Mouse (Mus musculus) heart, adult 2 months (tissue): ENCODE measurements around the gene Patz1. TPM values are rescaled to one million over a fixed set of nuclear protein-coding genes. Genes with fewer than 3 reads are reported as not detected.

Experiments
- DNase-seq, 2 experiments: peaks; one replicate each; pipeline ENCODE4 v3.0.0; 2021
- H3K27ac ChIP-seq: fragments of 200-600 bp; 2 replicates; pipeline ENCODE4 v1.8.1; 2022
- H3K27me3 ChIP-seq: fragments of 200-500 bp; 2 replicates; pipeline ENCODE4 v1.6.1; 2012; ENCODE audit warnings: mild to moderate bottlenecking, low read length, inconsistent platforms, mixed read lengths; ENCODE audit not compliant: control insufficient read depth, insufficient read depth
- H3K36me3 ChIP-seq: fragments of 200-500 bp; 2 replicates; pipeline ENCODE4 v1.6.1; 2012; ENCODE audit warnings: low read length, inconsistent platforms; ENCODE audit not compliant: control insufficient read depth, insufficient read depth
- H3K4me1 ChIP-seq: fragments of 200-500 bp; 2 replicates; pipeline ENCODE4 v1.6.1; 2011; ENCODE audit warnings: low read length; ENCODE audit not compliant: control insufficient read depth, insufficient read depth
- H3K4me3 ChIP-seq: fragments of 200-600 bp; 2 replicates; pipeline ENCODE4 v1.8.1; 2022
- H3K79me2 ChIP-seq: fragments of 200-500 bp; replicated peaks from 2 replicates; pipeline ENCODE4 v1.6.1; 2012; ENCODE audit warnings: mild to moderate bottlenecking, inconsistent platforms, low read length, moderate library complexity, mixed read lengths; ENCODE audit not compliant: control insufficient read depth, insufficient read depth
- H3K9ac ChIP-seq: fragments of 200-500 bp; 2 replicates; pipeline ENCODE4 v1.6.1; 2012; ENCODE audit warnings: low read depth, mild to moderate bottlenecking, control low read depth, inconsistent platforms, low read length, mixed read lengths
- CTCF ChIP-seq: fragments of 200-600 bp; IDR thresholded peaks from 2 replicates; pipeline ENCODE4 v1.8.1; 2022; ENCODE audit warnings: antibody characterized with exemption, mild to moderate bottlenecking, moderate library complexity
- EP300 ChIP-seq: fragments of 200-500 bp; IDR thresholded peaks from 2 replicates; pipeline ENCODE4 v1.6.1; 2011; ENCODE audit warnings: low read depth, low read length, control low read depth; ENCODE audit not compliant: insufficient read depth
- POLR2A ChIP-seq: fragments of 200-500 bp; IDR thresholded peaks from 2 replicates; pipeline ENCODE4 v1.6.1; 2011; ENCODE audit warnings: mild to moderate bottlenecking, low read depth, low read length, control low read depth; ENCODE audit not compliant: insufficient read depth
- WGBS: fragments of 180-500 bp; shearing (Covaris S2); methylation state at CpG from one replicate; pipeline ENCODE4 v1.1.7; 2018; 5-methylcytosine and 5-hydroxymethylcytosine counted together
- intact Hi-C: fragments of 180-260 bp; cut with DNase I; formaldehyde crosslinking; loops from one replicate; pipeline ENCODE4 v1.15.1; 2025
- polyA plus RNA-seq: library from polyadenylated mRNA; depleted of rRNA; stranded (reverse); fragments of >200 nt; gene quantifications from 2 replicates; pipeline ENCODE4 v1.2.3, GENCODE M21; 2012
- total RNA-seq, 2 experiments: library from RNA; stranded (reverse); gene quantifications; 2 replicates each; pipeline ENCODE4 v1.2.3; 2021

The Patz1 gene
- total and polyA plus RNA-seq, 3 experiments = 16.3 to 30.8 (median 19.4) TPM

DNA sequence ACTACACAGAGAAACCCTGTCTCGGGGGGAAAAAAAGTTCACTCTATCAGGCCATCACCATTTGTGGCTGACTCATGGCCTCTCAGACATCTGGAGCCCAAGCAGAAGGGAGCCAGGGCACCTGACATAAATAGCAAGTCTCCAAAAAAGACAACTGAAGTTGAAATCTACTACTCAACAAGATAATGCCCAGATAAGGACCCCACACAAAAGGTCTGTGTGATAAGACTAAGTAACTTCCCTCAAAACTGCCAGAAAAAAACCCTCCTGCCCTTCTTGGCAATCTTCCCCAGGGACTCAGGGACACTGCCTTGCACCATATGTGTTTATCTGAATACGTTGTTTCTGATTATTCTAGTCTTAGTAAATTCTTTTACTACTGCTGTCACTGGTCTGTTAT, 8.9 kb upstream of the Patz1 start:
- no peak overlapping the region for H3K27ac ChIP-seq
- H3K36me3 ChIP-seq = no peaks in the 10 kb centered on the region
- H3K79me2 ChIP-seq = no peaks in the 10 kb centered on the region
- H3K9ac ChIP-seq = no peak overlapping the region
- no peaks in the 10 kb centered on the region for H3K27me3 ChIP-seq
- DNase-seq = peak in 1 of 2 experiments; percentile 2
- H3K4me3 ChIP-seq = no peak overlapping the region
- no peaks in the 10 kb centered on the region for H3K4me1 ChIP-seq
- intact Hi-C loops = no loop called here
- WGBS = 45% methylated on average over 2 of the region's 2 CpGs
- TF ChIP-seq EP300 (no peak), POLR2A (no peak), CTCF (no peak)

DNA sequence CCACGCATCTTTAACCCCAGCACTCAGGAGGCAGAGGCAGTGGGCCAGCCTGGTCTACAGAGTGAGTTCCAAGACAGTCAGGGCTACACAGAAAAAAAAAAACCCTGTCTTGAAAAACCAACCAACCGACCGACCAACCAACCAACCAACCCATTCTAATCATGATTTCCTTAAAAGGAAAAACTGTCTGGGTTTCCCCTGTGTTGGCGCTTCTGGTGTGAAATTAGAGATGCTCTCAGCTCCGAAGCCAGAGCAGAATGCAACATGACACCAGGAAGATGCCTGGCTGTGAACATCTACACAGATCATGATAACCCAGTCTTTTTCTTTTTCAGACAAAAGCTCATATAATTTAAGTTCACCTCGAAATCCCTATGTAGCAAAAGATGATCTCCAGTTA, 5.8 kb upstream of the Patz1 start:
- Histone ChIP-seq H3K27me3 (no peaks in the 10 kb centered on the region), H3K9ac (no peak overlapping the region), H3K36me3 (no peaks in the 10 kb centered on the region), H3K4me1 (no peaks in the 10 kb centered on the region), H3K79me2 (no peaks in the 10 kb centered on the region), H3K27ac (no peak overlapping the region), H3K4me3 (no peak overlapping the region)
- intact Hi-C loops = no loop called here
- DNase-seq = peak in 1 of 2 experiments; percentile 1
- WGBS = 84% methylated on average over 6 of the region's 6 CpGs
- no peak for TF ChIP-seq CTCF
- TF ChIP-seq POLR2A = no peak
- no peak for TF ChIP-seq EP300

DNA sequence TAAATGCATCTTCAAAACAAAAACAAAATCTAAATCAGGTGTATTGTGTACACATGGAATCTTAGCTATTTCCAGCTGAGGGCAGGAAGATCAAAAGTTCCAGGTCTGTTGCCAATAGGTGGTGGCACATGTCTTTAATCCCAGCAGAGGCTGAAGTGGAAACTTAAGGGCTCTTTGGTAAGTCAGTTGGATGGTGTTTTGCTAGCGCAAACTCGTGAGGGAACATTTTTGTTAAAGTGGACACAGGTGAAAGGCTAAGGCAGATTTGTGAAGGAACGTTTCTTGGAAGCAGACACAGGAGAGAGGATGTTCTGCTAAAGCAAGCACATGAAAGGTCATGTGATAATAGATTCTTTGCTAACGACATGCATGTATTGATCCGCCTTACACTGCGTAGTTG, 5.0 kb upstream of the Patz1 start:
- no peaks in the 10 kb centered on the region for H3K36me3 ChIP-seq
- WGBS = 90% methylated on average over 6 of the region's 6 CpGs
- H3K4me1 ChIP-seq = no peaks in the 10 kb centered on the region; the same call in 1 of the 2 replicates
- no peaks in the 10 kb centered on the region for H3K27me3 ChIP-seq
- intact Hi-C loops = no loop called here
- DNase-seq = no peak
- no peaks in the 10 kb centered on the region for H3K79me2 ChIP-seq
- no peak for TF ChIP-seq CTCF
- TF ChIP-seq POLR2A = no peak
- TF ChIP-seq EP300 = no peak
- no peak overlapping the region for H3K27ac ChIP-seq
- no peak overlapping the region for H3K4me3 ChIP-seq
- H3K9ac ChIP-seq = no peak overlapping the region

DNA sequence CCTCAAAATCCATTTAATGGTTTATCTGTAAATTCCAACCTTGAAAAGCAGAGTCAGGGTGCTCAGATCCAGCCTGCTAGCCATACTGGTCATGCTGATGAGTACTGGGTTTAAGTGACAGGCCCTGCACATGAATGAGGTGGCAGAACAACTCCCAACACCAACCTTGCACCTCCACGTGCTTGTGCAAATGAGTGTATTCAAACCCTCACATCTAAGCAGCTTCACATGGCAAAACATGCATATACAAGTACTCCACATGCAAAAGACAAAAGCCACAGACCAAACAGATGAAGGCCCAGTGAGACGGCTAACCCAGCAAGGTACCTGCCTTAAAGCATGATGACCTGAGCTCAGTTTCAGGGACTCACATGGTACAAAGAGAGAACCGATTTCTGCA, 2.7 kb upstream of the Patz1 start:
- no peak overlapping the region for H3K27ac ChIP-seq
- no peaks in the 10 kb centered on the region; the same call in 1 of the 2 replicates for H3K4me1 ChIP-seq
- H3K36me3 ChIP-seq = no peaks in the 10 kb centered on the region
- 84% methylated on average over 3 of the region's 3 CpGs for WGBS
- no peak for TF ChIP-seq EP300
- no peak for TF ChIP-seq POLR2A
- no peak for TF ChIP-seq CTCF
- no peaks in the 10 kb centered on the region for H3K27me3 ChIP-seq
- intact Hi-C loops = no loop called here
- no peak overlapping the region for H3K9ac ChIP-seq
- no peak for DNase-seq
- no peaks in the 10 kb centered on the region for H3K79me2 ChIP-seq
- no peak overlapping the region for H3K4me3 ChIP-seq

DNA sequence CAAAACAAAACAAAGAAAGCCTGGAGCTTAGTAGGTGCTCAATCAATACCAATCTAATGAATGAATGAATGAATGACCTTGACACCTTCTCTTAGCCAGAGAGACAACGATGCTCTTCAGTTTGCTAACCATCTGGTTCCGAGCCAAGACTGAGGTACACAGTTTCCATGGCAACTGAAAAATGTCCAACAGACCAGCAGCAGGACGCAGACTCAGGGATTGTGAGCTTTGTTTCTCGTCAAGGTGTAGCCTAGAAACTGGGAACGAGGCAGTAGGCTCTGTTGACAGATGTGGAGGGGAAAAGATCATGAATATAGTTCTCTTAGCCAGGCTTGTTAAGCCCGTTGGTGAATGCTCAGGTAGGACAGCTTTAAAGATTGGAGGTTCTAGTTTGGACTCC, 1.5 kb upstream of the Patz1 start:
- no peaks in the 10 kb centered on the region for H3K27me3 ChIP-seq
- no peak for DNase-seq
- H3K27ac ChIP-seq = no peak overlapping the region
- 0 out of 2 replicates have a peak, but pooled peaks cover 2% of the 10 kb centered on the region for H3K79me2 ChIP-seq
- no peak overlapping the region for H3K4me3 ChIP-seq
- H3K36me3 ChIP-seq = no peaks in the 10 kb centered on the region
- no peak overlapping the region for H3K9ac ChIP-seq
- H3K4me1 ChIP-seq = peaks cover 5% of the 10 kb centered on the region
- intact Hi-C loops = no loop called here
- TF ChIP-seq CTCF = no peak
- 49% methylated on average over 6 of the region's 6 CpGs for WGBS

DNA sequence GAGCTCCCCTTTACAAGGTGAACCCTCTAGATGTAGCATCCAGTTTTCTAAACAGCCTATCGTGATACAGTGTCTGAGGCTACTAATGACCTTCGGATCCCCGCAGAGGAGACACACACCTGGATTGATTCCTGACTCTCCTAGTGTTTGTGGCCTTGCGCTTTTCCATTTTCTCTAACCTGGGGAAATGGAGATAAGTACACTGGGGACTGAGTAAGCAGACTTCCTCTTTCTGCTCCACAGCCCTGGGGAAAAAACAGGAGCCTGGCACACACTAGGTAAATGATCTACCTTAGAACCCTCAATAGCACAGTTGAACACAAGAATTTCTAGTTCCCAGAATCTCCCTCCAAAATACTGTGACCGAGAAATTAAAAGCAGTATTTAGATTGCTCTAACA, 753 bp upstream of the Patz1 start:
- H3K27me3 ChIP-seq = no peaks in the 10 kb centered on the region
- 84% methylated on average over 5 of the region's 5 CpGs for WGBS
- no peak overlapping the region for H3K4me3 ChIP-seq
- H3K79me2 ChIP-seq = 0 out of 2 replicates have a peak, but pooled peaks cover 2% of the 10 kb centered on the region
- no peak overlapping the region for H3K27ac ChIP-seq
- H3K4me1 ChIP-seq = peaks cover 7% of the 10 kb centered on the region
- no peak overlapping the region for H3K9ac ChIP-seq
- no peak for DNase-seq
- no peaks in the 10 kb centered on the region for H3K36me3 ChIP-seq
- TF ChIP-seq POLR2A (no peak), EP300 (no peak), CTCF (no peak)
- intact Hi-C loops = no loop called here
